Mouse (Mus musculus) liver, embryonic 14.5 days (tissue): ENCODE measurements around the gene Htr2b.

ENCODE experiments used
- CTCF ChIP-seq: IDR thresholded peaks from 2 replicates; pipeline ENCODE4 v1.5.1; 2016; ENCODE audit warnings: antibody characterized with exemption, low read depth, control low read depth
- EP300 ChIP-seq: IDR thresholded peaks from 2 replicates; pipeline ENCODE4 v1.6.1; 2016; ENCODE audit warnings: antibody characterized with exemption, low read depth

- TF ChIP-seq CTCF (no peak), EP300 (peak; percentile 76)
These were observed 48.7 kb upstream of the Htr2b start for GRCm38 (mm10) chr1:86160479-86160878.
